In genomic region chr5:138473601-138474000, GRCm38 (mm10) we compare ENCODE assay signal across 7 mouse cellular contexts. TPM values are rescaled to one million over a fixed set of nuclear protein-coding genes. Genes with fewer than 3 reads are reported as not detected.
DNase-seq lines count a peak whose midpoint lies in the region; ATAC-seq and TF ChIP-seq lines count a peak whose summit lies in the region.

No protein-coding gene starts in this region.

- H3K27ac ChIP-seq in midbrain, embryonic 11.5 days (ENCODE audit: low read depth, low read length), result no peak overlapping the region
- H3K27ac ChIP-seq in midbrain, embryonic 13.5 days, result no peak overlapping the region

- TF ChIP-seq CTCF in lung, adult 2 months (IDR thresholded peaks at IDR 0.05; ENCODE audit: insufficient read depth, low read length), result peak; percentile 96

- intact Hi-C loops in heart, postnatal 10 days (cut with DNase I), result loop anchor here (5.0 kb wide), 1 partner anchor 251 kb away; no protein-coding TSS in a partner anchor

- peak; percentile 87 for DNase-seq in midbrain, embryonic 11.5 days (ENCODE audit: low spot score, missing footprints)
- peak; percentile 72 for DNase-seq in R1 (ENCODE audit: low read depth, low spot score)
- DNase-seq in cerebellum, adult 11-12 months, result peak; percentile 16
- DNase-seq in heart, postnatal 10 days, result peak; percentile 32 to 65
- DNase-seq in lung, adult 2 months, result peak; percentile 41
- peak; percentile 14 to 50 for DNase-seq in spleen, adult 18-20 months

- no peak for ATAC-seq in midbrain, embryonic 11.5 days (ENCODE audit: low FRiP score)
- no peak for ATAC-seq in midbrain, embryonic 13.5 days

- TF ChIP-seq POLR2A in lung, adult 2 months (IDR thresholded peaks at IDR 0.05; ENCODE audit: borderline replicate concordance, extremely low read depth, low read depth, low read length), result no peak

- 32% methylated on average over 6 of the region's 6 CpGs for WGBS in midbrain, embryonic 11.5 days
- WGBS in midbrain, embryonic 13.5 days, result 25% methylated on average over 6 of the region's 6 CpGs
- WGBS in lung, adult 2 months, result 21% methylated on average over 6 of the region's 6 CpGs

- H3K4me1 ChIP-seq in midbrain, embryonic 11.5 days (ENCODE audit: control insufficient read depth, insufficient read depth, low read length), result no peaks in the 10 kb centered on the region
- no peaks in the 10 kb centered on the region for H3K4me1 ChIP-seq in midbrain, embryonic 13.5 days (replicated peaks)
- H3K4me1 ChIP-seq in lung, adult 2 months (ENCODE audit: control insufficient read depth, insufficient read depth, low read length), result no peaks in the 10 kb centered on the region

- peaks cover 2% of the 10 kb centered on the region; the same call in 1 of the 2 replicates for H3K9me3 ChIP-seq in midbrain, embryonic 11.5 days (ENCODE audit: control insufficient read depth, low read length)
- H3K9me3 ChIP-seq in midbrain, embryonic 13.5 days, result 0 out of 2 replicates have a peak, but pooled peaks cover 1% of the 10 kb centered on the region

- H3K9ac ChIP-seq in midbrain, embryonic 11.5 days (ENCODE audit: low read length), result no peak overlapping the region
- no peak overlapping the region for H3K9ac ChIP-seq in midbrain, embryonic 13.5 days (replicated peaks)

- no peaks in the 10 kb centered on the region for H3K36me3 ChIP-seq in midbrain, embryonic 11.5 days (ENCODE audit: control insufficient read depth, insufficient read depth, low read length)
- H3K36me3 ChIP-seq in midbrain, embryonic 13.5 days, result no peaks in the 10 kb centered on the region

- H3K4me3 ChIP-seq in midbrain, embryonic 11.5 days (ENCODE audit: low read depth, low read length), result no peak overlapping the region
- no peak overlapping the region for H3K4me3 ChIP-seq in midbrain, embryonic 13.5 days (replicated peaks)
- H3K4me3 ChIP-seq in lung, adult 2 months (replicated peaks; ENCODE audit: extremely low read depth, low read depth, low read length), result no peak overlapping the region

- no peaks in the 10 kb centered on the region for H3K27me3 ChIP-seq in midbrain, embryonic 11.5 days (ENCODE audit: control insufficient read depth, insufficient read depth, low read length)
- H3K27me3 ChIP-seq in midbrain, embryonic 13.5 days, result no peaks in the 10 kb centered on the region

- no peak overlapping the region for H3K4me2 ChIP-seq in midbrain, embryonic 11.5 days
- H3K4me2 ChIP-seq in midbrain, embryonic 13.5 days (replicated peaks), result no peak overlapping the region

RNA-seq across cellular contexts. Expression of gene Zfp157, which starts 32.3 kb away (rescaled TPM):
- 44.9 and 52.0 TPM in 2 replicates for polyA plus RNA-seq in midbrain, embryonic 11.5 days (2014; fragmentation: Nextera tagmentation; extraction: Ambion mirVana)
- polyA plus RNA-seq in midbrain, embryonic 13.5 days (2015; fragmentation: Nextera tagmentation; extraction: Ambion mirVana), result 76.3 and 77.6 TPM in 2 replicates
- total RNA-seq in heart, postnatal 10 days (2021), result 1 to 10 TPM; 7.3 to 8.3 TPM
- 3.3 and 5.2 TPM in 2 replicates for polyA plus RNA-seq in lung, adult 2 months (2012; rRNA removed)

Comparison
In these comparisons a context has a peak if more than half of its experiments do, and no peak if none do; other contexts are left out.
1. DNase-seq: peak in every context shown above with its lines; median percentile 87 in midbrain, embryonic 11.5 days; 72 in R1; 48 in heart, postnatal 10 days; 41 in lung, adult 2 months; 32 in spleen, adult 18-20 months; 16 in cerebellum, adult 11-12 months.